Mouse (Mus musculus): ENCODE measurements around the gene Cflar. TPM values are rescaled to one million over a fixed set of nuclear protein-coding genes. Genes with fewer than 3 reads are reported as not detected.

Cflar gene
- total and polyA plus RNA-seq, 2 experiments from 2014 or later: 15.3 to 15.8 TPM

DNA sequence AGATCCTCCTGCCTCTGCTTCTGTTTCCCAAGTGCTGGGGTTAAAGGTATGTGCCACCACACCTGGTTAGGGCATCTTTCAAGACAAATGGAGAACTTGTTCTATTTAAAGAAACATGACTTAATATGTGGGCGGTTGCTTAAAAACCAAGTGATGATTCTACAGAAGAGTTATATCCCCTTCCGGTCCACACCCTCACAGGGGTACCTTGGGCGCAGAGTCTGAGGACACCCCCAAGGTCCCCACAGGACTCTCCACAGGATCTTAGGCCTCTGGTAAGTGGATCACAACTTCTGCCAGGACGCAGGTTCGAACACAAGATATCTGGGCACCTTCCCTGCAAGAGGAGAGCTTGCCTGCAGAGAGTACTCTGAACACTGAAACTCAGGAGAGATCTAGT, 64.1 kb downstream of the Cflar start:
- Histone ChIP-seq H3K4me1 (ENCODE audit: insufficient read depth, low read length) (no peaks in the 10 kb centered on the region), H3K27me3 (ENCODE audit: insufficient read depth, low read length) (no peaks in the 10 kb centered on the region), H3K9ac (replicated peaks; ENCODE audit: low read length, poor library complexity, severe bottlenecking) (no peak overlapping the region), H3K36me3 (ENCODE audit: insufficient read depth, low read length) (no peaks in the 10 kb centered on the region), H3K9me3 (ENCODE audit: low read length) (no peaks in the 10 kb centered on the region), H3K4me2 (ENCODE audit: low read depth, low read length, poor library complexity, severe bottlenecking) (no peak overlapping the region), H3K4me3 (ENCODE audit: low read depth, low read length) (no peak overlapping the region), H3K27ac (ENCODE audit: low read depth, low read length) (no peak overlapping the region)
- no peak for ATAC-seq (ENCODE audit: low FRiP score)
- no peak for DNase-seq (ENCODE audit: low spot score)
- 93% methylated on average over 5 of the region's 5 CpGs for WGBS
- no peak for TF ChIP-seq CTCF (IDR thresholded peaks at IDR 0.05)

DNA sequence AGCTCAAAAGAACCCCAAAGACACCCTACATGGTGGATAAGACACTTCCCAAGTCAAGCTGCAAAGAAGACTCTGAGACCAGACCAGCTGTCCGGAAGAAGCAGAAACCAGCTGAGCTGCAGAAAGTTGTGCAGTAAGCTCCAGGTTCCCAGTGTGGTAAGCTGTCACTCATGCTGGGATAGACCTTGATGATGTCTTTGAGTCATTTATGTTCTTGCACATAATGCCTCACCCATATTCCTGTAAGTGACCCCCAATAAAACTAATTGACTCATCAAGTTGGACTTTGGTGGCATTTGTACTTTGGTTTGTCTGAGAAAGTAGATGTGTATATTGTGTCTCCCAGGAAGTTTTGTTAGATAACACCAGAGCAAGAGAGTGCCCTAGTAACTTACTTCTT, 66.3 kb downstream of the Cflar start:
- no peaks in the 10 kb centered on the region for H3K36me3 ChIP-seq (ENCODE audit: insufficient read depth, low read length)
- 100% methylated on average over 1 of the region's 1 CpGs for WGBS
- no peak for TF ChIP-seq CTCF (IDR thresholded peaks at IDR 0.05)

GRCm38 (mm10) chr1:58778226-58778625, 66.9 kb downstream of the Cflar start:
- H3K9ac ChIP-seq (replicated peaks; ENCODE audit: low read length, poor library complexity, severe bottlenecking): no peak overlapping the region
- no peak overlapping the region for H3K27ac ChIP-seq (ENCODE audit: low read depth, low read length)
- no peak for DNase-seq (ENCODE audit: low spot score)
- TF ChIP-seq CTCF (IDR thresholded peaks at IDR 0.05): no peak
- no peak for ATAC-seq (ENCODE audit: low FRiP score)
- H3K27me3 ChIP-seq (ENCODE audit: insufficient read depth, low read length): no peaks in the 10 kb centered on the region
- no peak overlapping the region for H3K4me3 ChIP-seq (ENCODE audit: low read depth, low read length)
- H3K4me2 ChIP-seq (ENCODE audit: low read depth, low read length, poor library complexity, severe bottlenecking): no peak overlapping the region
- no peaks in the 10 kb centered on the region for H3K36me3 ChIP-seq (ENCODE audit: insufficient read depth, low read length)
- H3K4me1 ChIP-seq (ENCODE audit: insufficient read depth, low read length): no peaks in the 10 kb centered on the region
- 17% methylated on average over 1 of the region's 1 CpGs for WGBS
- no peaks in the 10 kb centered on the region for H3K9me3 ChIP-seq (ENCODE audit: low read length)

More for the DNA sequence above, 66.3 kb downstream of the Cflar start:
- no peak for DNase-seq (ENCODE audit: low spot score)
- H3K9me3 ChIP-seq (ENCODE audit: low read length): no peaks in the 10 kb centered on the region
- no peak for ATAC-seq (ENCODE audit: low FRiP score)
- no peak overlapping the region for H3K4me2 ChIP-seq (ENCODE audit: low read depth, low read length, poor library complexity, severe bottlenecking)
- no peaks in the 10 kb centered on the region for H3K4me1 ChIP-seq (ENCODE audit: insufficient read depth, low read length)
- no peak overlapping the region for H3K4me3 ChIP-seq (ENCODE audit: low read depth, low read length)
- no peak overlapping the region for H3K27ac ChIP-seq (ENCODE audit: low read depth, low read length)
- no peak overlapping the region for H3K9ac ChIP-seq (replicated peaks; ENCODE audit: low read length, poor library complexity, severe bottlenecking)
- H3K27me3 ChIP-seq (ENCODE audit: insufficient read depth, low read length): no peaks in the 10 kb centered on the region

DNA sequence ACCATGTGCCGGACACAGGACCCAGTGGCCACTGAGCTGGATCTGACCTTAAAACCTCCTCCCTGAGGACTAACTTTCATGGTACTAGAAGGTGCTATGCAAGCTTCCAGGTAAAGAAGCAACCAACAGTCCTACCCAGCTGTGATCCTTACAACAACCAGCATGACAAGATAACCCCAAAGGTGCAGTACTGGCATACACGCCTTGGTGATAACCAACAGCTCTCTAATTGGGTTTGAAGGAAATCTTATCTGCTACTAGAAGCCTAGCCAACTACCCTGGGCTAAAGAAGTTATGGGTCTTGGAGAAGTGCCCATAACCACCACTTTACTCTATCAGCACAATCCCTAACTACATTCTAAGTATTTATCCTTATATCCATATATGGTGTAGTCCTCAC, 75.0 kb downstream of the Cflar start:
- no peak overlapping the region for H3K9ac ChIP-seq (replicated peaks; ENCODE audit: low read length, poor library complexity, severe bottlenecking)
- ATAC-seq (ENCODE audit: low FRiP score) (no peak), DNase-seq (ENCODE audit: low spot score) (no peak)
- no peak for TF ChIP-seq CTCF (IDR thresholded peaks at IDR 0.05)
- WGBS: 96% methylated on average over 2 of the region's 2 CpGs
- no peak overlapping the region for H3K27ac ChIP-seq (ENCODE audit: low read depth, low read length)
- no peaks in the 10 kb centered on the region for H3K27me3 ChIP-seq (ENCODE audit: insufficient read depth, low read length)
- no peaks in the 10 kb centered on the region for H3K4me1 ChIP-seq (ENCODE audit: insufficient read depth, low read length)
- H3K4me3 ChIP-seq (ENCODE audit: low read depth, low read length): no peak overlapping the region
- H3K36me3 ChIP-seq (ENCODE audit: insufficient read depth, low read length): no peaks in the 10 kb centered on the region
- no peak overlapping the region for H3K4me2 ChIP-seq (ENCODE audit: low read depth, low read length, poor library complexity, severe bottlenecking)
- no peaks in the 10 kb centered on the region for H3K9me3 ChIP-seq (ENCODE audit: low read length)

- H3K4me3 ChIP-seq (ENCODE audit: low read depth, low read length): no peak overlapping the region
- no peak overlapping the region for H3K9ac ChIP-seq (replicated peaks; ENCODE audit: low read length, poor library complexity, severe bottlenecking)
- H3K27ac ChIP-seq (ENCODE audit: low read depth, low read length): no peak overlapping the region
- H3K9me3 ChIP-seq (ENCODE audit: low read length): no peaks in the 10 kb centered on the region
- no peaks in the 10 kb centered on the region for H3K27me3 ChIP-seq (ENCODE audit: insufficient read depth, low read length)
- no peaks in the 10 kb centered on the region for H3K36me3 ChIP-seq (ENCODE audit: insufficient read depth, low read length)
- H3K4me2 ChIP-seq (ENCODE audit: low read depth, low read length, poor library complexity, severe bottlenecking): no peak overlapping the region
- no peaks in the 10 kb centered on the region for H3K4me1 ChIP-seq (ENCODE audit: insufficient read depth, low read length)
- ATAC-seq (ENCODE audit: low FRiP score) (no peak), DNase-seq (ENCODE audit: low spot score) (no peak)
- WGBS: 91% methylated on average over 4 of the region's 4 CpGs
- no peak for TF ChIP-seq CTCF (IDR thresholded peaks at IDR 0.05)
Measured at GRCm38 (mm10) chr1:58788410-58788809, 77.1 kb downstream of the Cflar start.

DNA sequence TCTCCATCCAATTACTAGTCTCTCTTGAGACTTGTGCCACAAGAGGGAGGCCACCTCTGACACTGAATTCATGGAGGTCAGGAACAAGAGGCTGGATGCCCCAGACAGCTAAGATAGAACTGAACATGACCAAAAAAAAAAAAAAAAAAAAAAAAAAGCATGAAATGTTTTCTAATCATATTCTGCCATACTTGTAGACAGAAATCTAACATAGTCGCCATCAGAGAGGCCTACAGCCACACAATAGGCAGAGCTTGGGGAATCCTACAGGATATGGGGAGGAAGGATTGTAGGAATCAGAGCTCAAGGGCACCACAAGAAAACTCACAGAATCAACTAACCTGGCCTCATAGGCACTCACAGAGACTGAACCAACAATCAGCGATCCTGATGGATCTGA, 83.4 kb downstream of the Cflar start:
- H3K4me2 ChIP-seq (ENCODE audit: low read depth, low read length, poor library complexity, severe bottlenecking): no peak overlapping the region
- 55% methylated on average over 2 of the region's 2 CpGs for WGBS

More for the DNA sequence above, 83.4 kb downstream of the Cflar start:
- ATAC-seq (ENCODE audit: low FRiP score): no peak
- H3K9me3 ChIP-seq (ENCODE audit: low read length): no peaks in the 10 kb centered on the region
- H3K27me3 ChIP-seq (ENCODE audit: insufficient read depth, low read length): no peaks in the 10 kb centered on the region
- H3K36me3 ChIP-seq (ENCODE audit: insufficient read depth, low read length): no peaks in the 10 kb centered on the region
- DNase-seq (ENCODE audit: low spot score): no peak
- H3K4me3 ChIP-seq (ENCODE audit: low read depth, low read length): no peak overlapping the region
- H3K9ac ChIP-seq (replicated peaks; ENCODE audit: low read length, poor library complexity, severe bottlenecking): no peak overlapping the region
- no peaks in the 10 kb centered on the region for H3K4me1 ChIP-seq (ENCODE audit: insufficient read depth, low read length)
- H3K27ac ChIP-seq (ENCODE audit: low read depth, low read length): no peak overlapping the region
- no peak for TF ChIP-seq CTCF (IDR thresholded peaks at IDR 0.05)

Measured in midbrain, postnatal 0 days (tissue).